Mouse (Mus musculus) kidney, adult 2 months (tissue): ENCODE measurements around the gene Rps27l.

ENCODE experiments used
- CTCF ChIP-seq: fragments of 200-500 bp; conservative IDR thresholded peaks from 2 replicates; pipeline ENCODE4 v1.5.1; 2011; ENCODE audit warnings: low read depth, mild to moderate bottlenecking, control low read depth, low read length, moderate library complexity, mixed read lengths; ENCODE audit not compliant: insufficient read depth, insufficient read length
- POLR2A ChIP-seq: fragments of 200-500 bp; IDR thresholded peaks from one replicate; pipeline ENCODE4 v1.6.1; 2011; ENCODE audit warnings: low read depth, low read length, control low read depth

DNA sequence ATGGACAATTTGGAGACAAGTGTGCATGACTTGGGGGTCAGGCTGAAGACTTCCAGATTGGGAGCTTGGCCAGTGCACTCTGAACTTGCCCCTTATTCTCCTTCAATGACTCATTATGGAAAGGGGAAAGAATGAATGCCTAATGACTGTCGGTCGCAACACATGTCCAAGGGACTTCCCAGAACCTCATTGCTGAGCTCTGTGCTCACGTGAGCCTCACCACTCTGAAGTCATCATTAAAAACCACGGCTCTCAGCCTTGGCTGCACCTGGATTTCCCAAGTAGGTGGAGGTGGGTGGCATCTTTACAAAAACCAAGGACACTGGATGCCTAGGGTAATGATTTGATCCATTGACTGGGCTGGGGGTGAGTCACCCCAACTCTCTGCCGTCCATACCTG lies 44.2 kb downstream of the Rps27l start:
- no peak for TF ChIP-seq CTCF
- no peak for TF ChIP-seq POLR2A
